Mouse (Mus musculus): Measurements from ENCODE around the gene Gm11562. TPM values are rescaled to one million over a fixed set of nuclear protein-coding genes. Genes with fewer than 3 reads are reported as not detected.
"Not testable (repeated sequence)": the region's sequence is repeated elsewhere in the genome, so short reads cannot be mapped to it uniquely, and the experiment has no call there.

Gm11562 gene
- total and polyA plus RNA-seq, 3 experiments, result not detected

GRCm38 (mm10) chr11:99650136-99650535 lies 29.9 kb upstream of the Gm11562 start, which contains the start of gene Gm11555:
Gene Gm11555, minus strand, starts transcription at chr11:99650236.
- intact Hi-C loops (cut with DNase I), result no loop called here
- H3K79me2 ChIP-seq (replicated peaks; ENCODE audit: control insufficient read depth, insufficient read depth, low read length), result no peaks in the 10 kb centered on the region
- DNase-seq, result no peak
- no peaks in the 10 kb centered on the region for H3K27me3 ChIP-seq (ENCODE audit: control insufficient read depth, insufficient read depth, low read length)
- no peak within 1 kb of the TSS for H3K27ac ChIP-seq
- no peak within 1 kb of the TSS for H3K4me3 ChIP-seq
- WGBS, result 59% methylated on average over 2 of the region's 2 CpGs
- H3K4me1 ChIP-seq (ENCODE audit: control insufficient read depth, insufficient read depth, low read length), result no peaks in the 10 kb centered on the region
- TF ChIP-seq POLR2A (IDR thresholded peaks at IDR 0.05; ENCODE audit: insufficient read depth, low read depth, low read length) (no peak), EP300 (IDR thresholded peaks at IDR 0.05; ENCODE audit: insufficient read depth, low read depth, low read length) (no peak), CTCF (IDR thresholded peaks at IDR 0.05) (no peak)
- no peaks in the 10 kb centered on the region for H3K36me3 ChIP-seq (ENCODE audit: control insufficient read depth, insufficient read depth, low read length)
- H3K9ac ChIP-seq (ENCODE audit: low read depth, low read length), result no peak within 1 kb of the TSS

GRCm38 (mm10) chr11:99646444-99646843 lies 26.2 kb upstream of the Gm11562 start:
- H3K27ac ChIP-seq, result no peak overlapping the region
- 78% methylated on average over 15 of the region's 15 CpGs for WGBS
- no peaks in the 10 kb centered on the region for H3K4me1 ChIP-seq (ENCODE audit: control insufficient read depth, insufficient read depth, low read length)
- intact Hi-C loops (cut with DNase I), result no loop called here
- TF ChIP-seq EP300 (IDR thresholded peaks at IDR 0.05; ENCODE audit: insufficient read depth, low read depth, low read length) (no peak), POLR2A (IDR thresholded peaks at IDR 0.05; ENCODE audit: insufficient read depth, low read depth, low read length) (no peak), CTCF (IDR thresholded peaks at IDR 0.05) (no peak)
- DNase-seq, result no peak
- H3K27me3 ChIP-seq (ENCODE audit: control insufficient read depth, insufficient read depth, low read length), result no peaks in the 10 kb centered on the region; the same call in 1 of the 2 replicates
- no peak overlapping the region for H3K4me3 ChIP-seq
- no peaks in the 10 kb centered on the region for H3K36me3 ChIP-seq (ENCODE audit: control insufficient read depth, insufficient read depth, low read length)
- no peaks in the 10 kb centered on the region for H3K79me2 ChIP-seq (replicated peaks; ENCODE audit: control insufficient read depth, insufficient read depth, low read length)
- H3K9ac ChIP-seq (ENCODE audit: low read depth, low read length), result no peak overlapping the region

- DNase-seq, result no peak
- H3K4me1 ChIP-seq (ENCODE audit: control insufficient read depth, insufficient read depth, low read length), result no peaks in the 10 kb centered on the region
Observed at GRCm38 (mm10) chr11:99644351-99644750, 24.1 kb upstream of the Gm11562 start.

DNA sequence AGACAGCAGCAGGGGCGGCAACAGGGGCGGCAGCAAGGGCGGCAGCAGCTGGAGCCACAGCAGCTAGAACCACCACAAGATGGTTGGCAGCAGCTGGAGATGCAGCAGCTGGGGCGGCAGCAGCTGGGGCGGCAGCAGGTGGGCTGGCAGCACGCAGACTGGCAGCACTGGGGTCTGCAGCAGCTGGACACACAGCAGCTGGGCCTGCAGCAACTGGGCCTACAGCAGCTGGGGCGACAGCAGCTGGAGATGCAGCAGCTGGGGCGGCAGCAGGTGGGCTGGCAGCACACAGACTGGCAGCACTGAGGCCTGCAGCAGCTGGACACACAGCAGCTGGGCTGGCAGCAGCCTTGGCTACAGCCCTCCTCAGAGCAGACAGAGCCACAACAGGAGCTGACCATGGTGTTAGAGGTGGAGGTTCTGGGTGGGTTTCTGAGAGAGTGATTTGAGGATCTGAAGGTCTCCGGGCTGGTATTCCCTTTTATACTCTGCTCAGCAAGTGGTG lies 23.5 kb upstream of the Gm11562 start, which contains the start of gene Krtap4-7:
Gene Krtap4-7 (minus strand): TSS at position 455 of the 505 bp plus-strand sequence.
- intact Hi-C loops (cut with DNase I); H3K27ac ChIP-seq; H3K36me3 ChIP-seq (ENCODE audit: control insufficient read depth, insufficient read depth, low read length); DNase-seq; H3K4me3 ChIP-seq; H3K4me1 ChIP-seq (ENCODE audit: control insufficient read depth, insufficient read depth, low read length); H3K27me3 ChIP-seq (ENCODE audit: control insufficient read depth, insufficient read depth, low read length); H3K9ac ChIP-seq (ENCODE audit: low read depth, low read length); H3K79me2 ChIP-seq (replicated peaks; ENCODE audit: control insufficient read depth, insufficient read depth, low read length): not testable (repeated sequence)
- WGBS, result 75% methylated on average over 9 of the region's 9 CpGs

More at GRCm38 (mm10) chr11:99644351-99644750, 24.1 kb upstream of the Gm11562 start:
- Histone ChIP-seq H3K79me2 (replicated peaks; ENCODE audit: control insufficient read depth, insufficient read depth, low read length) (no peaks in the 10 kb centered on the region), H3K4me3 (no peak overlapping the region), H3K27me3 (ENCODE audit: control insufficient read depth, insufficient read depth, low read length) (no peaks in the 10 kb centered on the region; the same call in 1 of the 2 replicates), H3K27ac (no peak overlapping the region), H3K36me3 (ENCODE audit: control insufficient read depth, insufficient read depth, low read length) (no peaks in the 10 kb centered on the region), H3K9ac (ENCODE audit: low read depth, low read length) (no peak overlapping the region)
- intact Hi-C loops (cut with DNase I), result no loop called here
- TF ChIP-seq CTCF (IDR thresholded peaks at IDR 0.05), result no peak
- TF ChIP-seq EP300 (IDR thresholded peaks at IDR 0.05; ENCODE audit: insufficient read depth, low read depth, low read length), result no peak
- no peak for TF ChIP-seq POLR2A (IDR thresholded peaks at IDR 0.05; ENCODE audit: insufficient read depth, low read depth, low read length)
- WGBS, result 65% methylated on average over 3 of the region's 3 CpGs

DNA sequence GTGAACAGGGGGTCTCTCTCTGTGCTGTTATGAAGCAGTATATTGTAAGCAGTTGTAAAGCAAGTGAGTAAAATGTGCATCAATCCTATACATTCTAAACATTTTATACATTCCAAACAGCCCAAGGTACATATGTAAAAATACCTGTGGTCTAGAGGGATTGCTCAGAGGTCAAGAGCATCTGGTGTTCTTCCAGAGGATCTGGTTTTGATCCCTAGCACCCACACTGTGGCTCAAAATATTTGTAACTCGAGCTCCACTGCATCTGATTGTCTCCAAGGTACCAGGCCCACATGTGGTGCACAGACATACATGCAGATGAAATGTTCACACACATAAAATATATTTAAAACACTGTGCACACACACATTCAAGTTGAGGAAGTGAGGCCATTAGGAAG lies 20.7 kb upstream of the Gm11562 start:
- no peaks in the 10 kb centered on the region for H3K79me2 ChIP-seq (replicated peaks; ENCODE audit: control insufficient read depth, insufficient read depth, low read length)
- intact Hi-C loops (cut with DNase I), result no loop called here
- DNase-seq, result no peak
- TF ChIP-seq CTCF (IDR thresholded peaks at IDR 0.05) (no peak), POLR2A (IDR thresholded peaks at IDR 0.05; ENCODE audit: insufficient read depth, low read depth, low read length) (no peak), EP300 (IDR thresholded peaks at IDR 0.05; ENCODE audit: insufficient read depth, low read depth, low read length) (no peak)
- no peaks in the 10 kb centered on the region for H3K36me3 ChIP-seq (ENCODE audit: control insufficient read depth, insufficient read depth, low read length)
- H3K9ac ChIP-seq (ENCODE audit: low read depth, low read length), result no peak overlapping the region
- 7% methylated on average over 1 of the region's 1 CpGs for WGBS
- H3K4me3 ChIP-seq, result no peak overlapping the region
- no peaks in the 10 kb centered on the region for H3K4me1 ChIP-seq (ENCODE audit: control insufficient read depth, insufficient read depth, low read length)
- H3K27ac ChIP-seq, result no peak overlapping the region
- no peaks in the 10 kb centered on the region; the same call in 1 of the 2 replicates for H3K27me3 ChIP-seq (ENCODE audit: control insufficient read depth, insufficient read depth, low read length)

DNA sequence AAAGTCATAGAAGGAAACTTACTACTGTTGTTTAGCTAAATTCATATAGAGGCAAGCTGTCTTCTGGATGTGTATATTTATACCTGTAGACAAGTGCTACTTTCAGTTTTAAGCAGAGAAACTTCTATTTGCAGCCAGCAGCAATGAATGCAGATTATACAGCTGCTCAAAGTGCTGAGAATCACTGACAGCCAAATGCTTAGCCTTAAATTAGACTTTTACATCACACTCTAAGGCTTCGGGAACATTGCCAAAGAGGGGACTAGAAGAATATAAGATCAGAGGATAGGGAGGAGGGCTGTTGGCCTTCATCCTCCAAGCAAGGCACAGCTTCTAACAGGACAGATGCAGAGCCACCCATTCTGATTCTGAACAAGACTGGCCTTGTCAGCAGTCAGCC lies 16.9 kb upstream of the Gm11562 start:
- Histone ChIP-seq H3K4me3 (no peak overlapping the region), H3K27ac (no peak overlapping the region), H3K9ac (ENCODE audit: low read depth, low read length) (no peak overlapping the region), H3K4me1 (ENCODE audit: control insufficient read depth, insufficient read depth, low read length) (no peaks in the 10 kb centered on the region), H3K36me3 (ENCODE audit: control insufficient read depth, insufficient read depth, low read length) (no peaks in the 10 kb centered on the region), H3K27me3 (ENCODE audit: control insufficient read depth, insufficient read depth, low read length) (no peaks in the 10 kb centered on the region), H3K79me2 (replicated peaks; ENCODE audit: control insufficient read depth, insufficient read depth, low read length) (no peaks in the 10 kb centered on the region)
- intact Hi-C loops (cut with DNase I), result no loop called here
- no peak for TF ChIP-seq CTCF (IDR thresholded peaks at IDR 0.05)
- no peak for TF ChIP-seq POLR2A (IDR thresholded peaks at IDR 0.05; ENCODE audit: insufficient read depth, low read depth, low read length)
- TF ChIP-seq EP300 (IDR thresholded peaks at IDR 0.05; ENCODE audit: insufficient read depth, low read depth, low read length), result no peak
- 38% methylated on average over 1 of the region's 1 CpGs for WGBS
- DNase-seq, result no peak
